Mouse (Mus musculus): ENCODE measurements around the gene Magee1.
A peak's percentile ranks its signal among the peaks of the same experiment; 100 is the strongest.
"Not testable (repeated sequence)": the region's sequence is repeated elsewhere in the genome, so short reads cannot be mapped to it uniquely, and the experiment has no call there.

The Magee1 gene

GRCm38 (mm10) chrX:105120275-105121226 lies at the start of gene Magee1:
TSS of gene Magee1 (plus strand) at chrX:105120378.
- no peak for DNase-seq (ENCODE audit: low read depth)

GRCm38 (mm10) chrX:105079151-105079550 lies 41.0 kb upstream of the Magee1 start:
- no peak for DNase-seq (ENCODE audit: low read depth)

- peak; percentile 63 for DNase-seq (ENCODE audit: low read depth)
Observed at GRCm38 (mm10) chrX:105079615-105080092, 40.5 kb upstream of the Magee1 start, which contains the start of gene Pbdc1. TSS of gene Pbdc1 (plus strand) at chrX:105079756.

GRCm38 (mm10) chrX:105080096-105080495 lies 40.1 kb upstream of the Magee1 start:
- no peak for DNase-seq (ENCODE audit: low read depth)

- DNase-seq (ENCODE audit: low read depth): not testable (repeated sequence)
Observed at GRCm38 (mm10) chrX:105083013-105083412, 37.2 kb upstream of the Magee1 start.

GRCm38 (mm10) chrX:105104175-105104574 lies 16.0 kb upstream of the Magee1 start:
- DNase-seq (ENCODE audit: low read depth): no peak

- no peak for DNase-seq (ENCODE audit: low read depth)
Observed at GRCm38 (mm10) chrX:105114994-105115393, 5.2 kb upstream of the Magee1 start.

- DNase-seq (ENCODE audit: low read depth): no peak
Observed at GRCm38 (mm10) chrX:105121227-105121865, 1.2 kb downstream of the Magee1 start.

GRCm38 (mm10) chrX:105124903-105125302 lies 4.7 kb downstream of the Magee1 start:
- DNase-seq (ENCODE audit: low read depth): no peak

GRCm38 (mm10) chrX:105151872-105152461 lies 31.8 kb downstream of the Magee1 start:
- DNase-seq (ENCODE audit: low read depth): no peak

- DNase-seq (ENCODE audit: low read depth): not testable (repeated sequence)
Observed at GRCm38 (mm10) chrX:105165007-105165406, 44.8 kb downstream of the Magee1 start.

GRCm38 (mm10) chrX:105167217-105167616 lies 47.0 kb downstream of the Magee1 start:
- peak; percentile 2 for DNase-seq (ENCODE audit: low read depth)
